Mouse (Mus musculus): Measurements from ENCODE around the gene Cdyl. TPM values are rescaled to one million over a fixed set of nuclear protein-coding genes. Genes with fewer than 3 reads are reported as not detected.

Gene Cdyl
- 5.4 and 7.9 TPM in 2 replicates for polyA plus RNA-seq (2012; rRNA removed)
- 10.4 and 14.3 TPM in 2 replicates for polyA plus RNA-seq (2014; fragmentation: Nextera tagmentation; extraction: Ambion mirVana)

GRCm38 (mm10) chr13:35659406-35659985 lies at the start of gene Cdyl:
Cdyl (plus strand) TSS chr13:35659833.
- H3K27ac ChIP-seq = no peak within 1 kb of the TSS
- no peaks in the 10 kb centered on the region for H3K9me3 ChIP-seq (ENCODE audit: control insufficient read depth, low read length)
- DNase-seq (ENCODE audit: low read depth in 3 of 3, low spot score in 3 of 3) = no peak
- H3K4me1 ChIP-seq (replicated peaks; ENCODE audit: control insufficient read depth in 2 of 2, insufficient read depth in 2 of 2, low read length in 1 of 2) = no peaks in the 10 kb centered on the region
- TF ChIP-seq EP300 (IDR thresholded peaks at IDR 0.05; ENCODE audit: low read depth) = no peak
- TF ChIP-seq CTCF (IDR thresholded peaks at IDR 0.05; ENCODE audit: low read depth) = no peak
- H3K4me3 ChIP-seq (ENCODE audit: insufficient read depth in 1 of 2, low read depth in 2 of 2, low read length in 2 of 2) = no peak within 1 kb of the TSS
- H3K4me2 ChIP-seq (ENCODE audit: low read depth) = no peak within 1 kb of the TSS
- H3K9ac ChIP-seq (replicated peaks) = no peak within 1 kb of the TSS
- no peaks in the 10 kb centered on the region for H3K36me3 ChIP-seq (replicated peaks; ENCODE audit: control insufficient read depth, insufficient read depth, low read depth)
- H3K27me3 ChIP-seq (ENCODE audit: control insufficient read depth, insufficient read depth, low read length) = no peaks in the 10 kb centered on the region
- 49% methylated on average over 4 of the region's 4 CpGs for WGBS (ENCODE audit: insufficient replicate concordance)
- ATAC-seq (ENCODE audit: insufficient read depth) = no peak

DNA sequence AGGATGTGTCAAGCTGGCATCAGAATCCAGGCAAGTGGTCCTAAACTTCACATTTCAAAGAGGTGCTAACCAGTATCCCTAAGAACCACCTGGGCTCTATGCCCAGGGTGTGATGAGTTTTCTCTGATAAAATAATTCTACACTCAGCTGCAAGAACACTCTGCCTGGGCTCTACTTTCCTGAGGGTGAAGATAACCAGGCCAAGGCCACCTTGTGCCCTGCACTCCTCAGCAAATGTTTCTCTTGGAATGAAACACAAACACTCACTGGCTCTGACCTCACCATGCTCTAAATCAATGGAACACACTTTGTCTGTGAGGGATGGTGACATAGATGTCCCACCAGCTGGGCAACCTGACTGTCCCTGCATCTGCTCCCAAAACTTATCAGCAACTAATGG lies 48.9 kb upstream of the Cdyl start:
- no peak for ATAC-seq (ENCODE audit: insufficient read depth)
- DNase-seq (ENCODE audit: low read depth in 3 of 3, low spot score in 3 of 3) = no peak
- Histone ChIP-seq H3K4me3 (ENCODE audit: insufficient read depth in 1 of 2, low read depth in 2 of 2, low read length in 2 of 2) (no peak overlapping the region), H3K9me3 (ENCODE audit: control insufficient read depth, low read length) (no peaks in the 10 kb centered on the region), H3K4me2 (ENCODE audit: low read depth) (no peak overlapping the region), H3K36me3 (replicated peaks; ENCODE audit: control insufficient read depth, insufficient read depth, low read depth) (no peaks in the 10 kb centered on the region), H3K27me3 (ENCODE audit: control insufficient read depth, insufficient read depth, low read length) (no peaks in the 10 kb centered on the region), H3K9ac (replicated peaks) (no peak overlapping the region), H3K4me1 (replicated peaks; ENCODE audit: control insufficient read depth in 2 of 2, insufficient read depth in 2 of 2, low read length in 1 of 2) (peaks cover 35 to 43% of the 10 kb centered on the region in 2 experiments), H3K27ac (no peak overlapping the region)
- no peak for TF ChIP-seq EP300 (IDR thresholded peaks at IDR 0.05; ENCODE audit: low read depth)
- TF ChIP-seq CTCF (IDR thresholded peaks at IDR 0.05; ENCODE audit: low read depth) = no peak

GRCm38 (mm10) chr13:35612506-35612905 lies 47.1 kb upstream of the Cdyl start:
- no peak for ATAC-seq (ENCODE audit: insufficient read depth)
- H3K27ac ChIP-seq = no peak overlapping the region
- no peaks in the 10 kb centered on the region for H3K27me3 ChIP-seq (ENCODE audit: control insufficient read depth, insufficient read depth, low read length)
- no peak for TF ChIP-seq CTCF (IDR thresholded peaks at IDR 0.05; ENCODE audit: low read depth)
- TF ChIP-seq EP300 (IDR thresholded peaks at IDR 0.05; ENCODE audit: low read depth) = no peak
- 86% methylated on average over 1 of the region's 1 CpGs for WGBS (ENCODE audit: insufficient replicate concordance)
- H3K4me3 ChIP-seq (ENCODE audit: insufficient read depth in 1 of 2, low read depth in 2 of 2, low read length in 2 of 2) = no peak overlapping the region
- H3K36me3 ChIP-seq (replicated peaks; ENCODE audit: control insufficient read depth, insufficient read depth, low read depth) = no peaks in the 10 kb centered on the region
- H3K9me3 ChIP-seq (ENCODE audit: control insufficient read depth, low read length) = no peaks in the 10 kb centered on the region
- DNase-seq (ENCODE audit: low read depth in 3 of 3, low spot score in 3 of 3) = no peak
- H3K4me1 ChIP-seq (replicated peaks; ENCODE audit: control insufficient read depth in 2 of 2, insufficient read depth in 2 of 2, low read length in 1 of 2) = peaks cover 43 to 50% of the 10 kb centered on the region in 2 experiments
- H3K9ac ChIP-seq (replicated peaks) = no peak overlapping the region
- H3K4me2 ChIP-seq (ENCODE audit: low read depth) = no peak overlapping the region

- H3K9me3 ChIP-seq (ENCODE audit: control insufficient read depth, low read length) = no peaks in the 10 kb centered on the region
- ATAC-seq (ENCODE audit: insufficient read depth) (peak; percentile 99), DNase-seq (ENCODE audit: low read depth in 3 of 3, low spot score in 3 of 3) (peak; percentile 81 to 84 (median 84))
- H3K4me3 ChIP-seq (ENCODE audit: insufficient read depth in 1 of 2, low read depth in 2 of 2, low read length in 2 of 2) = peak overlapping the region; percentile 6 to 19; a peak in 1 of 4 replicates
- H3K4me2 ChIP-seq (ENCODE audit: low read depth) = peak overlapping the region; percentile 61
- no peaks in the 10 kb centered on the region for H3K36me3 ChIP-seq (replicated peaks; ENCODE audit: control insufficient read depth, insufficient read depth, low read depth)
- peak overlapping the region; percentile 91 for H3K27ac ChIP-seq
- peak; percentile 97 for TF ChIP-seq EP300 (IDR thresholded peaks at IDR 0.05; ENCODE audit: low read depth)
- no peak for TF ChIP-seq CTCF (IDR thresholded peaks at IDR 0.05; ENCODE audit: low read depth)
- H3K4me1 ChIP-seq (replicated peaks; ENCODE audit: control insufficient read depth in 2 of 2, insufficient read depth in 2 of 2, low read length in 1 of 2) = peaks cover 42 to 44% of the 10 kb centered on the region in 2 experiments
- WGBS (ENCODE audit: insufficient replicate concordance) = 8% methylated on average over 4 of the region's 4 CpGs
- peak overlapping the region; percentile 34 for H3K9ac ChIP-seq (replicated peaks)
- no peaks in the 10 kb centered on the region for H3K27me3 ChIP-seq (ENCODE audit: control insufficient read depth, insufficient read depth, low read length)
Measured at GRCm38 (mm10) chr13:35614832-35615479, 44.7 kb upstream of the Cdyl start.

DNA sequence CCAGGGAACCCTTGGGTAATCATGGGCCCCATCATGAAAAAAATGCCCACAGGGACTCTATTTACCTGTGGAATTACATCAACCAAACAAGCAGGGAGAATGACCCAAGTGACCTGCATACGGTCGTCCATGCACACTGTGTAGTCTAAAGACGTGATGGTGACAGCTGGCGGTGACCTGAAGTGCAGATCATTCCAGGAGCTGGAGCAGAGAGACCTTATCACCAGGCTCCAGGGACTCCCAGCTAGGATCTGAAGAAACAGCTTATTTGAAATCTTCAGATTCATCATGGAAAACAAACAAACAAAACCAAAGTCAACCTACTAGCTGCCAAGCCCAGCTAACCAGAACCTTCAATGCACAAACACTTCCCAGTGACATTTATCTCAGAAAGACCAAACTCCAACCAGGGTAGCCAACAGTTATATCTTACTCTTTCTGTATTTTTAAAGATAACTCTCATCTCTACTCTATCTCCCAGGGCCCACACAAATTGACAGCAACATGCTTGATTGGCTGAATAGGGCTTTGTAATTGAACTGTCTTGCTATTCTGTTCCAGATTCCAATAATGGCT lies 43.0 kb upstream of the Cdyl start:
- peak overlapping the region; percentile 15 for H3K4me2 ChIP-seq (ENCODE audit: low read depth)

More for the DNA sequence above, 43.0 kb upstream of the Cdyl start:
- no peak for TF ChIP-seq CTCF (IDR thresholded peaks at IDR 0.05; ENCODE audit: low read depth)
- peak; percentile 45 for TF ChIP-seq EP300 (IDR thresholded peaks at IDR 0.05; ENCODE audit: low read depth)
- peak overlapping the region; percentile 54; the same call in 1 of the 2 replicates for H3K9ac ChIP-seq (replicated peaks)
- H3K27me3 ChIP-seq (ENCODE audit: control insufficient read depth, insufficient read depth, low read length) = no peaks in the 10 kb centered on the region
- peak overlapping the region; percentile 85 for H3K27ac ChIP-seq
- ATAC-seq (ENCODE audit: insufficient read depth) (no peak; the same call in 1 of the 2 replicates), DNase-seq (ENCODE audit: low read depth in 3 of 3, low spot score in 3 of 3) (peak in 2 of 3 experiments; percentile 19 to 37)
- WGBS (ENCODE audit: insufficient replicate concordance) = 39% methylated on average over 4 of the region's 4 CpGs
- H3K9me3 ChIP-seq (ENCODE audit: control insufficient read depth, low read length) = no peaks in the 10 kb centered on the region
- H3K36me3 ChIP-seq (replicated peaks; ENCODE audit: control insufficient read depth, insufficient read depth, low read depth) = no peaks in the 10 kb centered on the region
- H3K4me1 ChIP-seq (replicated peaks; ENCODE audit: control insufficient read depth in 2 of 2, insufficient read depth in 2 of 2, low read length in 1 of 2) = peaks cover 37% of the 10 kb centered on the region in 2 experiments
- H3K4me3 ChIP-seq (ENCODE audit: insufficient read depth in 1 of 2, low read depth in 2 of 2, low read length in 2 of 2) = no peak overlapping the region
